Mouse (Mus musculus): ENCODE data around the gene Fars2.

GRCm38 (mm10) chr13:36584197-36584596 lies 467.0 kb downstream of the Fars2 start:
- no peak for TF ChIP-seq CTCF (IDR thresholded peaks at IDR 0.05; ENCODE audit: low read depth, low read length)
- TF ChIP-seq GATA1 (IDR thresholded peaks at IDR 0.05; ENCODE audit: borderline replicate concordance, low read length): no peak
